Mouse (Mus musculus): ENCODE results near the gene Slc39a2.

- no peak for TF ChIP-seq TAL1 (IDR thresholded peaks at IDR 0.05; ENCODE audit: low read length)
- TF ChIP-seq GATA1 (IDR thresholded peaks at IDR 0.05; ENCODE audit: low read length), result no peak
Observed at GRCm38 (mm10) chr14:51913960-51914762, 21.5 kb downstream of the Slc39a2 start, which contains the start of gene Ndrg2.

All from erythroblast, embryonic 14.5 days (primary cell).